Mouse (Mus musculus) urinary bladder, postnatal 14 days (tissue): ENCODE data around the gene Cyp39a1.
A peak's percentile ranks its signal among the peaks of the same experiment; 100 is the strongest.

Experiments used
- DNase-seq: peaks from one replicate; pipeline ENCODE4 v3.0.0; 2021; ENCODE audit warnings: low spot score

Gene Cyp39a1

DNA sequence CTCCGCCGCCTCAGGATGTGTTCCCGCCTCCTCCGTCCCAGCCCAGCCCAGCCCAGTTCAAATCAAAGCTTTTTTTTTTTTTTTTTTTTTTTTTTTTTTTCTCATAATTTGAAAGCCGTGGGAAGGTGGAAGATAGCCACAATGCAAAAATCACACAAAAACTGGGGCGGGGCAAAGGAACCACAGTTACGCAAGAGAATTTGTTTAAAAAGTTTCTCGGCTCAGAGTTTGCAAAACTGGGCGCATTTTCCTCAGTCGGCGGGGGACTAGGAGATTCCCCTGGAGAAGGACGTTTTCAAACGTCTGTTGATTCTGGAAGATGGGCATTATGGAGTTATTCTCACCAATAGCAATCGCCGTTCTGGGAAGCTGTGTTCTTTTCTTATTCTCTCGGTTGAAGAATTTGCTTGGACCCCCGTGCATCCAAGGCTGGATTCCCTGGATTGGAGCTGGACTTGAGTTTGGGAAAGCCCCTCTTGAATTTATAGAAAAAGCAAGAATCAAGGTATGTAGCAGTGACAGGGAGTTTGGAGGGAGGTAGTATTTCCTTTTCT is at the start of gene Cyp39a1:
Cyp39a1 (plus strand) TSS at position 136 of the 554 bp plus-strand sequence.
- DNase-seq: no peak

DNA sequence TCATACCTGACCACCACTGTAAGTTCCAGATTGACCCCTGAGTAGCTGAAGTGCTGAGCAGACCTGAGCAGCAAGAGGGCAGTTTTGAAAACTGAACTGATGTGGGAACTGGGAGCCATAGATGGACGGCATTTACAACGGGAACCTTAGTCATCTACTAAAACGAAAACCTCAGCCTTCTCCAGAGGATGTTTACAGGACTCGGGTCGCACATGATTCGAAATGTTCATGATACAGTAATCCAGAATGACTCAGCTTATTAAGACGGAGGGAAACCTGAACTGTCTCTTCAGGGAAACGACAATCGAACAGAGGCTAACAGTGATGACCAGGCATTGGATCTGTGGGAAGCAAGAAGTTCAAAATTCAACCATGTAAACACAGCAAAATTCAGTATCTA is 48.1 kb upstream of the Cyp39a1 start:
- no peak for DNase-seq

DNA sequence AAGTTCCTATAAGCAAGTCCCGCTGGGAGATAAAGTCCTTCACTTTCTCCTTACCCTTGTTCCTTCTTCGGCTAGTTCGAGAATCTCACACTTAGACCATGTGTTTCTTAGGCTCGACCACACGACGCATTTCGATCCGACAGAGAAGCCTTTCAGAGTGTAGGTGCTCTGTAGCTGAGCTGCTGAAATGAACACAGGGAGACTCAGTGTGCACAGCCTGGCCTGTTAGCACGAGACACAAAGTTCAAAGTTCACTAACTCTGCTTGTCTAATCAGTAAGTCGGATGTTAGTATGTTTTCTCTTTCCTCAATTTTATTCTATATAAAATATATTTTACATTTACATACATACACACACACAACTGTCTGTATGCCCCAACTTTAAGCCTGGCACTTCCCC is 45.1 kb upstream of the Cyp39a1 start:
- no peak for DNase-seq

DNA sequence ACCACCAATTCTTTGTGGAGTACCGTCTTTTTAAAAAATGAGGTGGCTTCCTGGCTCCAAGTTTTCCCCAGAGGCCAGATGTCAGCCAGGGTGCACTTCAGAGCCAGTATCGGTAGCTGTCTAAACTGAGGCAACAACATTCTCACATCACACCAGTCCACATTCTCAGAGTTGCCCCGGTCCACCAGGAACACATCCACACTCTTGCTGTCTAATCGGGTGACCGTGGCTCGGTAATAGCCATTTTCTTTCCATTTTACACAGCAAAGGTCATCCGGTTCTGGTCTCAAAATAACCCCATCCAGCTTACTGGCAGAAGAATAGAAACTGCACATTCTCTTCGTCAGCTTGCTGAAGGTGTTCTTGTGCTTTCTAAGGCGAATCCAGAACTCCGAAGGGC is 39.0 kb upstream of the Cyp39a1 start:
- no peak for DNase-seq

DNA sequence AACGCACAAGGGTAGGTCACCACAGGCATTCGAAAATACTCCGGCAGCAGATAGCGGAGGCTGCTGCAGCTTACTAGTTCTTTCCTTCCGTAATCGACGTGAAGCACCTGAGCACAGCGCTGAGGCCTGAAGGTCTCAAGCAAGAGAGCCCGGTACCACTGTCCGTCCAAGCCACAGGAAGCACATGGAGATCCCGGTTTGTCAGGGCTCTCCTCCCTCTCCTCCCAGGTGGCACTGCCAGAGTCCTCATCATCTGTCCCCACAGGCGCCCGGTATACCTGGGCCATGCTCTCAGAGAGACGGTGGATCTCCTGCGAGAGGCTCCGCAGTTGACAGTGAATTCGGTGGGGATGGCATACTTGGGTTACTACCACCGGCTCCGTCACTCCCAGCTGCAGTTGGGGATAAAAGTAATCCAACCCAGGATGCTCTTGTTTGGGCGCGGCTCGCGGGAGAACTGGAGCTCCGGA is 38.2 kb upstream of the Cyp39a1 start:
- DNase-seq: no peak

DNA sequence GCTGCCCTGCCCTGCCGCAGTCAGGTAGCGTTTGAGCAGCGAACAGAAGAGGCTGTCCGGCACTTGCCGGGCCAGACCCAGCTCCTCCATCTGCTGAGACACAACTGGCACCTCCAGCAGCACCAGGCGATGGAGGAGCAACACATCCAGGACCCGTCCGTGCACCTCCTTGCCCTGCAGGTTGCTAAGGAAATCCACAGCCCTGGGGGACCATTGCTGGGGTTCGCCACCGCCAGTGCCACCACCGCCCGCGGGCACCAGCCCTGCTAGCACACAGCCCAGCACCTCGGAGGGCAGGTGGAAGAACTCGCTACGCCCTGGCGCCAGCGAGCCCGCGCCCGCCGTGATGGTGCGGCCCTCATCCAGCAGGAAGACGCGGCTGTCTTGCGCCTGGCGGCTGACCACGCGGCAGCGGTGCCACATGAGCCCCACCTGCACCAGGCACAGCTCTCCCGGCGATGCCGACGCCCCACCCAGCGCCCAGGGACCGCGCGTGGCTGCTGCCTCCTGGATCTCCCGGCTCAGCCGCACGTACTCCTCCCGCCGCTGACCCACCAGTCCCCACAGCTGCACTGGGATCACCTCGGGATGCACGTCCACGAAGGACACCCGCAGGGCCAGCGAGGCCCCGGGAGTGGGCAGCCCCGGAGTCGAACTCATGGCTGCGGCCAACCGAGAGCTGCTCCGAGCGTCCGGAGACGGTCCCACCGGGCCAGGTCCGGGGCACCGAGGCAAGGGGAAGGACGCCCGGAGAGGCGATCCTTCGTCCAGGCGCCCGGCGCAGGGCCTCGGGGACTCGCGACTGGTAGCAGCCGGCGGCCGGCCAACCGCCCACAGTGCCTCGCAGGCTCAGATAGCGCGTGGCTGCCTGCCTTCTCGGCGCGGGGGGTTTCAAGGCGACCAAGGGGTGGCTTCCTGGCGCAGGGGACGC is 37.5 kb upstream of the Cyp39a1 start, which contains the start of gene Tdrd6:
Tdrd6 (minus strand) TSS at position 804 of the 931 bp plus-strand sequence.
- peak; percentile 9 for DNase-seq

DNA sequence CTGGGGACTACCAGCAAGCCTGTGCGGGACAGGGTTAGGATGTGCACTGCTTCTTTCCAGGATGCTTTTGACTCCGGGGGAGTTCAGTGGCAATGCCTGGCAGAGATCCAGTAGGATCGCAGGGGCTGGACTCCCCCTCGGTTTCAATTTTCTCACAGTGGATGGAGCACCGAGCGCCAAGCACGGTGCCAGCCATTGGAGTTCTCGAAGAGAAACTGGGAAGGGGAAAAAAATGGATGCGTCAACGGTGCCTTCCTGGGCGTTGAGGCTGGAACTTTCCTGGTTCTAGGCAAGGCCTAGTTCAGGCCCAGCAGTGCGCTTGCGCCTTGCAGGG is 36.8 kb upstream of the Cyp39a1 start:
- no peak for DNase-seq

DNA sequence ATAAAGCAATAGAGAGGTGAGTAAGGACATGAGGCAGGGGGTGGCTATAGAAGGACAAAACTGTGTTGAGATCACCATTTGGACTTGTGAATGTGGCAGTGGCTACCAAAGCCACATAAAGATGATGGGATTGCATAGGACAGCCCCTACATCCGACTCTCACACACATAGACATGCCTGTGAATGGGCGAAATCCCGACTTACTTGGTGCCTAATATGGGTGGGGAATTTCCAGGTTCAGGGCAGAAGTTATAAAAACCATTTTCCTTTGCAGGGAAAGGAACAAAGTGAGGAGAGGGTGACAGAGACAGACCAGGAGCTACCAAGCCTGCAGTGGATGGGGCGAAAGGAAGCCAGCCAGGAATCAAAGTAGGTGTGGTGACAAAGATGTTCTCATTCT is 30.1 kb upstream of the Cyp39a1 start:
- DNase-seq: no peak

DNA sequence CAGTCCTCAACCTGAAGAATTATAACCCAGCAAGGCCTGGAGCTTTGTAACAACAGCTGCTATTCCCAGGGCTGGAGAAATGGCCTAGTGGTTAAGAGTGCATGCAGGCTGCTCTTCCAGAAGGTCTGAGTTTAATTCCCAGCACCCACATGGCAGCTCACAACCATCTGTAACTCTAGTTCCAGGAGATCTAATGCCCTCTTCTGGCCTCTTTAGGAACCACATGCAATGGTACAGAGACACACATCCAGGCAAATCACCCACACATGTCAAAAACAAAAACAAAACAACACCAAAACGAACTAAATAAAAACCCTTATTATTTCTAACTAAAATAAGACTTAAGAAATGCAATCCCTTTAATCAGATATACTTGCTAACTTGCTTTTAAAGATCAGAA is 26.4 kb upstream of the Cyp39a1 start:
- DNase-seq: no peak

DNA sequence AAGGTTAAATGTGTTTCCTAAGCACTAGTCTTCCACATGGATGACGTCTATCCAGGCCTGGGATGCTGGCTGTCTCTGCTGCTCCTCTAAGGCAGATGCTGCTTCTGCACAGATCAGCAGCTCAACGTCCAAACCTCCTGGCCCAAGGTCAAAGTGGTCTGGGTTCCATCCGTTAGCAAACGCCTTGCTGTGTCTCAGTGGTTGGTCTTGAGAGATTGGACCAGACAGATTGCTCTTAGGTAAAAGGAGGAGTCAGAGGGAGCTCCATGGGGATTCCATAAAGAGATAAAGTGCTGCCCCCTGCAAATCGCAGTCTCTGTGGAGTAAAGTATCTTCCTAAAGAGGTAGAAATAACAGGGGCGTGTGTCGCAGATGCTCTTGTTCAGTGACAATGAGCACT is 24.0 kb upstream of the Cyp39a1 start:
- DNase-seq: no peak

DNA sequence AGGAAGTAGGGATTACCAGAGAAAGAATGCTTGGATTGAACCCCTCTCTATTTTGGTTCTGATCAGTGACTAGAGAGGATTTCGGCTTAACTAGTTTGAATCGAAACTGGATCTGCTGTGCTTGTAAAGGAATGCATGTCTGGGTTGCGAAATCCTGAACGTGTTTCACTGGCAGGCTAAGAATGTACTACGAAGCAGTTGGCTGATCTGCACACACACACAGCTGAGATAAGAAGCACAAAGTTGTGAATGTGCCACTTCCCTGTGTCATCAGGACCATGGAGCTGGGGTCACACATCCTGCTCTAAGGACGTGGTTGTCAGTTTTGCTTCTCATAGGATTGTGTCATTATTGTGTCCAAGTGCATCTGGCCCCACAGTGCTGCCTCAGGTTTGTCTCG is 22.9 kb upstream of the Cyp39a1 start:
- peak; percentile 51 for DNase-seq

DNA sequence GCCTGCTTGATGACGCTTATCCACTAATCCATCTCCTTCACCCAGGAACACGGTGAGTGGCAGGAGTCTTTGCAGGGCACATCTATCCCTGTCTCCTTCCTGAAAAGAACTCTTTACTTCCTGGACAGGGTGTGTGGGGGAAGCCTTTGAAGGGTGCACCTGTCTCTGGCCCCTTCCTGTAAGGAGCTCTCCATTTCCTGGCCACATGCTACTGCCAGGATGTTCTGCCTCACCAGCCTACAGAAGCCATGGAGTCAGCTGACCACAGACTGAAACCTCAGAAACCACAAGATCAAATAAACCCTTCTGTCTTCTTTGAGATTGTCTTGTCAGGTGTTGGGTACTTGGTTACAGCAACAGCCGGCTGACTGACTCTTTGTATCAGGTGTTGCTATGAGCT is 22.1 kb upstream of the Cyp39a1 start:
- no peak for DNase-seq

DNA sequence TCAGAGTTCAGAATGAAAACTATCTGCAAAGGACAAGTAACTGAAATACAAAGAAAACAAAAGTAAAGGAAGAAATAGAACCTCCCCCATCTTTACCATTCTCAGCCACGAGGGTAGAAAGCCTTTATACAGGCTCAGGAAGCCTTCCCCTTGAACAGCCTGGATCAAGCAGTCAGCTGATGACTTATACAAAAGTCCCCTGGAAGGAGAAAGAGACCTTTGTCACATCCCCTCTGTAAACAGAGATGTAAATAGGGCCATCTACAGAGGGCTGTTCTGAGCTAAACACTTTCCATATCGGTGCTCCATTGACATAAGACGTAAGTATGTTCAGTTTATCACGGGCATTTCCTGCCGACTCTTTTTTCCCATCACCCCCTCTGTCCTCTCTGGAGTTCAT is 20.3 kb upstream of the Cyp39a1 start:
- DNase-seq: no peak

DNA sequence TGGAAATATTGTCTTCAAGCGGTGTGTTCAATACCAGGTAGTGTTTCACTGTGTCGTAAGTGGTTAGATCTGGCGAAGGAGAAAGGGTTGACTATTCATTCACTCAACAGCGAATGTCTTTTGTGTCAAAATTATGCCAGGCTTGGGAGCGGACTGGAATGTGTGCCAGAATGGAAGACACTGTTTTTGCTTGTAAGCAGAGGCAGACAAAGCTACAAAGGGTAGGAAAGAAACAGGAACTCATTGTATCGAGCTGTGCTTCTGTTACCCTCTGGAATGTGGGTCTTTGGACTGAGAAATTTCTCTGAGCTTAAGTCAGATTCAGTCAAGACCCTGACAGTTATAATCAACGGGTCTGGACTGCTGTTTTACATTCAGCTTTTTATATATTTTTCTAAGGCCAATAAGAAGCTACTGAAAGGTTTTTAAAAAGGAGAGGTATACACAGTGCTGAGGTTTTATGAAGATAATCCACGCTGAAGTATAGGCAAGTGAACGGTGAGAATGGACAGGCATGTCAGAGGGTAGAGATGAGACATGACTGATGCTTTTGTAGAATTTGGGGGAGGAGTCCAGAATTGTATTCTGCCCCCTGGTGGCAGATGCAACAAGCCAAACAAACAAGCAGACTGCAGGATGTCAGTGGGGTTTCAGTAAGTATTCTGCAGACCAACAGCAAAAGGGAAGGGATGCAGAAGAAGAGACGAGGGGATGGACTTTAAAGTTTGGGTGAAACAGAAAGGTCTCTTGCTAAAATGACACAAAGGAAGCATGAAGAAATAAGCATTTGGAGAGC is 17.4 kb upstream of the Cyp39a1 start:
- no peak for DNase-seq

DNA sequence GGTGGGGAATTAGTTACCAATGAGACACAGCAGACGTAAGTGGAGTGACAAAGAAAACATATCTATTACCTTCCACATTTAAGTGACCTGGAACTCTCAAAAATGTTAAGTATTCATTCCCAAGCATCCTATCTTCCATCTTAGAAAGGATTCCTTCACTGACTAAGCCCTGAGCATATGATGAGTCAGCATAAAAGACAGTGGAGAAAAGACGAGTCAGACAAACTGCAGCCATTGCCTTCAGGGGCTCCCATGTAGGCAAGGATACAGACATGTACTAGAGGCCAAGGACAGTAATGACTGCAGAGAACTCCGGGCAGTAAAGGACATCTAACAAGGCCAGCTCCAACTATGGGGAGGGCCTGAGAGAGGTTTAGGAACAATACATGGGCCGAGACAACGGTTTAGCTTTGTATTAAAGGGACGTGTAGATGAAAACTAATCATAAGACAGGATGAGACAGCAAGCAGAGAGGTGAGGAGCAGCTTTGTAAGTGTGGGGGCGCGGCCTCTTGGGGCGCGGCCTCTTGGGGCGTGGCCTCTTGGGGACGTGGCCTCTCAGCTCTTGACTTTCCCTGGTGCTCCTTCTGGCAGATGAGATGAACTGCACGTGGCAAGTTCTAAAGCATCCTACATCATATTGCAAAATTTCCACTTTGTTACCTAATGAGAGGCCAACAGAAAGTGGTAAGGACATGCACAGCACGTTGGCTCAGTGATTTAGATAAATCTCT is 15.7 kb upstream of the Cyp39a1 start:
- no peak for DNase-seq

DNA sequence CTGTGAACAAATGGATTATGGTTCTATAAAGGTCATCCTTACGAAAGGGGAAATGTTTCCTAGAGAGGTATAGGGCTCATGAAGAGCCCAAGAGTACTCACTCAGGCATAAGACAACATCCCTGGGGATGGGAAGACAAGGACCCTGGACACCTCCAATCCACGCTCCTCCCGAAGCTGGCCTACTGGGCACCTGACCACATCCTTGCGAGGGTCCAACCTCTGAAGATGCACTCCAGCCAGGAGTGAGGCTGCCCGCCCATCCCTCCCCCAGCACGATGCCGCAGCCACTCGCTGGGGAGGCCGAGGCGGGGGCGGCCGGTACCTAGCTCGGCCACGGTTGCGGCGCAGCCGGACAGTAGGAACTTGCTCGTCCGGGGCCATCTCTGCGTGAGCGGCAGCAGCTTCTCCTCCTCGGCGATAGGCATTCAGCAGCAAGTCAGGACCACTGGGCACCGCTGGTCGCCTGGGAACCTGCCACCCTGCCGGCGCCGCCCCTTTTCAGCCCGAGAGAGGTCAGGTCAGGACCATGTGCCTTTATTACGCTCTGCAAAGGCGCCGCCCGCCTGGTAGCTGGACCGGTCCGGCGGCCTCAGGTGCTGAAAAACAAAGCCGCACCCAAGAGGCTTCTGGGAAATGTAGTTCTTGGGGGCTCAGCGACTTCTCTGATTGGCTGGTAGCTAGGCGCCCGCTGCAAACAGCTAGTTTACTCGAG is 492 bp upstream of the Cyp39a1 start, which contains the start of gene Slc25a27:
Slc25a27 (minus strand) TSS at position 639 of the 714 bp plus-strand sequence.
- DNase-seq: peak; percentile 93

DNA sequence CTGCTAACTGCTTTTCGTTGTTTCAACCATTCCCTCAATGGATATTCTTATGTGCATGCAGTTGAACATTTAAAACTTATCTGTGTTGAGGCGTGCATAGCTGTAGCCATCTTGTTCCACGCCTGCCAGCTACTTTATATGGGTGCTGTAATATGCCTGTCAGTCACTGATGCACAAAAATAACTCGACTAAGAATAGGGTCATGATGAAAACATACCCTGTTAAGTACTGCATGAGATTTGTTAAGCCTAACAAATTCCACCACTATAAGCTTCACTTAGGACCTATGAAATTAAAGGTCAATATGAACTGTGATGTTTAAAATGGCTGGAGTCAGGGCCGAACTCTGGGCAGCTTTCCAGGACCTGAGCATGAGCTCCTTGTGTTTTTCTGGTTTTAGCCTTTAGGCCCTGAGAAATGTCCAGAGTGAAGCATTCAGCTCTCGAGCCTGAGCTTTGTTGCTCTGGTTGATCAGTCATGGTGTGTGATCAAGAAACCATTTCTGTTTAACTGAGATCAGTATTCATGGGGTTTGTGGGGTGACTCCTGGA is 2.0 kb downstream of the Cyp39a1 start:
- no peak for DNase-seq

DNA sequence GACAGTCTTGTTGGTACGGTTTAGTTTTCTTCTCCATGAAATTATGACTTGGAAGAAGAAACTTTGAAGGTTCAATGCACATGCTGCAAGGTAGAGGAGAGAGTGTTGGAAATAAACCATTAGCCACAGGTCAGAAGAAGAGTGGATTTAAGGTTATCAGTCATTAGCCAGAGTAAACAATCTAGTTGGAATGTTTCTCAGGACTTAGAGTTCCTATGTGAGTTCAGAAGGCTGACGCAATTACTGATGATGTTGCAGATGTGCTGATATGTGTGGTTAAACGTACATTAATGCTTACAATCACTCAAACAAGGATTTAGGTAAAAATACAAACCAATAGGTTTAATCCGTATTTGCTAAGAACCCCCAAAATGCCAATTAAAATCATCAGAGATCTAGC is 4.7 kb downstream of the Cyp39a1 start:
- no peak for DNase-seq

DNA sequence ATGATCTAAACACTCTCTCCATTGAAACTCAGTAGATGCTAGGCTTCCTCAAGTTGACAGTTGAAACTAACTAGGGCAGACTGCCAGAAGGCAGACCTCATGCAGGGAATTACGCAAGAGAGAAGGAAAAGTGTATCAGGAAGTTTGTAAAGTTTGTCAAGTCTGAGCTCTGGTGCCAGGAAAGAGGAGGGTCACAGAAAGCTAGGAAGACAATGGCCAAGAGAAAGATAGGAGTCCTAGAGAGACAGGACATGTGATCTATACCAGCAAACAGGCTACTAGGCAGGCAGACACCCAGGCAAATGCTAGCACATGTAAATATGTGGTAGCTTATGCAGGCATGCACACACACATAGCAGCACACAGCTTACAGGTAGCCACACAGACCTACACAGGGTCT is 8.0 kb downstream of the Cyp39a1 start:
- peak; percentile 18 for DNase-seq

DNA sequence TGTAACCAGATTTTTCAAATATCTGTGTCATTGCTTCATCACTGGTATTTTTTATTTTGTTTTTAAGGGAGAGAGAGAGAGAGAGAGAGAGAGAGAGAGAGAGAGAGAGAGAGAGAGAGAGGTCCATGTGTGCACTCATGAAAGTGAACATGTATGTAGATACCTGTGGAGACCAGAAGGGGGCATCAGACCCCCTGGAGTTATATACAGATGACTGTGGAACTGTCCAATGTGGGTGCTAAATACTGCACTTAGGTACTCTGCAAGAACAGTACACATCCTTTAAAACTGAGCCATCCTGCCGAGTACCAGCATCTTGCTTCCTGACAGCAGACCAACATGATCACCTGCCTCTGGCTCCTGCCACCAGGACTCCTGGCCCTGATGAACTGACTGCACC is 9.0 kb downstream of the Cyp39a1 start:
- DNase-seq: no peak

DNA sequence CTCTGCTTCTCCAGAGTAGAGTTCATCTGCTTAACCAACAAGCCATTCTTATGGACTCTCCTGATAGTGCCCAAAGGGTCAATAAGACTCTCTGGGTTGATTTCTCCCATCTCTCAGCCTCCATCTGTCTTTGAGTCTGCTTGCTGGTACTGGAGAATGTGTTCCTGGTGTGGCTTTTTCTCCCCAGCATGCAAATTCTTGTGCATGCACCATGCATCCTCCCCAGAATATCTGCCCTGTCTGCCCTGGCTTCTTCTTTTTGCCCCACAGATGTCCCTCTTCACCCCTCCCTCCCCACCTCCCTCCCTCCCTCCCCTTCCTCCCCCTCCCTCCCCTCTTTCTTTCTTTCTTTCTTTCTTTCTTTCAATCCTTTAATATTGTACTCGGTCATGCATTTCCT is 10.1 kb downstream of the Cyp39a1 start:
- DNase-seq: no peak
